Mouse (Mus musculus) forebrain, postnatal 0 days (tissue): ENCODE measurements around the gene Gm13124. TPM values are rescaled to one million over a fixed set of nuclear protein-coding genes. Genes with fewer than 3 reads are reported as not detected.
"Not testable (repeated sequence)": the region's sequence is repeated elsewhere in the genome, so short reads cannot be mapped to it uniquely, and the experiment has no call there.

Source experiments
- ATAC-seq: fragments of 200-750 bp; cut with Nextera tagmentation; 2 replicates; pipeline ENCODE4 v1.8.0; 2017; ENCODE audit warnings: mild to moderate bottlenecking, moderate library complexity
- DNase-seq: peaks from one replicate; pipeline ENCODE4 v3.0.0-alpha.2; 2015
- H3K27ac ChIP-seq: fragments of 300-500 bp; sonication (generic); 2 replicates; pipeline ENCODE4 v1.5.1; 2014; ENCODE audit warnings: low read depth, mild to moderate bottlenecking, antibody characterized with exemption, low read length, moderate library complexity, mixed read lengths
- H3K27me3 ChIP-seq: fragments of 300-500 bp; sonication (generic); 2 replicates; pipeline ENCODE4 v1.6.1; 2014; ENCODE audit warnings: mild to moderate bottlenecking, low read length, mixed read lengths; ENCODE audit not compliant: insufficient read depth
- H3K36me3 ChIP-seq: fragments of 300-500 bp; sonication (generic); 2 replicates; pipeline ENCODE4 v1.6.1; 2014; ENCODE audit warnings: mild to moderate bottlenecking, moderate library complexity; ENCODE audit not compliant: insufficient read depth
- H3K4me1 ChIP-seq: fragments of 300-500 bp; sonication (generic); 2 replicates; pipeline ENCODE4 v1.6.1; 2014; ENCODE audit warnings: antibody characterized with exemption; ENCODE audit not compliant: insufficient read depth
- H3K4me2 ChIP-seq: fragments of 300-500 bp; sonication (generic); 2 replicates; pipeline ENCODE4 v1.6.1; 2014; ENCODE audit warnings: low read depth, mild to moderate bottlenecking, moderate library complexity
- H3K4me3 ChIP-seq: fragments of 300-500 bp; sonication (generic); 2 replicates; pipeline ENCODE4 v1.5.1; 2014; ENCODE audit warnings: low read depth, low read length, mixed read lengths
- H3K9ac ChIP-seq: fragments of 300-500 bp; sonication (generic); 2 replicates; pipeline ENCODE4 v1.6.1; 2014; ENCODE audit warnings: mild to moderate bottlenecking
- H3K9me3 ChIP-seq: fragments of 300-500 bp; sonication (generic); 2 replicates; pipeline ENCODE4 v1.6.1; 2016; ENCODE audit warnings: low read length
- CTCF ChIP-seq: sonication (generic); IDR thresholded peaks from 2 replicates; pipeline ENCODE4 v1.5.1; 2016; ENCODE audit warnings: antibody characterized with exemption, control low read depth, low read depth
- WGBS: fragments of 180-500 bp; shearing (Covaris S2); extraction: QIAGEN DNeasy Blood & Tissue Kit; methylation state at CpG from one replicate; pipeline ENCODE4 v1.1.7; 2014; 5-methylcytosine and 5-hydroxymethylcytosine counted together
- polyA plus RNA-seq: library from polyadenylated mRNA; unstranded; fragments of >200 nt; fragmentation: Nextera tagmentation; extraction: Ambion mirVana; gene quantifications from 2 replicates; pipeline ENCODE4 v1.2.1, GENCODE M21; 2015
- total RNA-seq: library from RNA; depleted of rRNA; stranded (reverse); fragments of >200 nt; gene quantifications from 2 replicates; pipeline ENCODE4 v1.2.3, GENCODE M21; 2014; rRNA removed

Gene Gm13124
- total and polyA plus RNA-seq, 2 experiments from 2014 or later = not detected

GRCm38 (mm10) chr4:144551156-144551555 lies 13.8 kb downstream of the Gm13124 start:
- no peak overlapping the region for H3K4me3 ChIP-seq
- no peak for ATAC-seq

GRCm38 (mm10) chr4:144545339-144545738 lies 19.6 kb downstream of the Gm13124 start:
- H3K9ac ChIP-seq, H3K4me2 ChIP-seq, H3K27me3 ChIP-seq, ATAC-seq, H3K36me3 ChIP-seq, H3K27ac ChIP-seq, DNase-seq, H3K4me1 ChIP-seq, H3K4me3 ChIP-seq: not testable (repeated sequence)
- 95% methylated on average over 13 of the region's 13 CpGs for WGBS
- peaks cover 22% of the 10 kb centered on the region; the same call in 1 of the 2 replicates for H3K9me3 ChIP-seq

More at GRCm38 (mm10) chr4:144551156-144551555, 13.8 kb downstream of the Gm13124 start:
- Histone ChIP-seq H3K27ac (no peak overlapping the region), H3K36me3 (no peaks in the 10 kb centered on the region), H3K27me3 (no peaks in the 10 kb centered on the region), H3K9ac (no peak overlapping the region), H3K9me3 (peaks cover 23% of the 10 kb centered on the region; the same call in 1 of the 2 replicates), H3K4me1 (no peaks in the 10 kb centered on the region), H3K4me2 (no peak overlapping the region)
- TF ChIP-seq CTCF = no peak
- no peak for DNase-seq

- peaks cover 22% of the 10 kb centered on the region; the same call in 1 of the 2 replicates for H3K9me3 ChIP-seq
- DNase-seq = no peak
- no peak overlapping the region for H3K27ac ChIP-seq
- no peak overlapping the region for H3K4me3 ChIP-seq
- no peaks in the 10 kb centered on the region for H3K36me3 ChIP-seq
- no peaks in the 10 kb centered on the region for H3K4me1 ChIP-seq
- no peak for ATAC-seq
- H3K9ac ChIP-seq = no peak overlapping the region
- no peak overlapping the region for H3K4me2 ChIP-seq
- no peaks in the 10 kb centered on the region for H3K27me3 ChIP-seq
- WGBS = 81% methylated on average over 1 of the region's 1 CpGs
- TF ChIP-seq CTCF = no peak
Measured at GRCm38 (mm10) chr4:144544689-144545088, 20.2 kb downstream of the Gm13124 start.

GRCm38 (mm10) chr4:144519522-144519921 lies 45.4 kb downstream of the Gm13124 start, which contains the start of gene 9430007A20Rik:
9430007A20Rik (plus strand) TSS chr4:144519822.
- Histone ChIP-seq H3K4me1 (no peaks in the 10 kb centered on the region), H3K4me2 (no peak within 1 kb of the TSS), H3K27ac (no peak within 1 kb of the TSS), H3K36me3 (no peaks in the 10 kb centered on the region), H3K4me3 (no peak within 1 kb of the TSS), H3K27me3 (no peaks in the 10 kb centered on the region), H3K9me3 (peaks cover 17% of the 10 kb centered on the region), H3K9ac (no peak within 1 kb of the TSS)
- WGBS = 83% methylated on average over 5 of the region's 5 CpGs
- DNase-seq (no peak), ATAC-seq (no peak)
- no peak for TF ChIP-seq CTCF

- no peak overlapping the region for H3K4me3 ChIP-seq
- H3K4me1 ChIP-seq = no peaks in the 10 kb centered on the region
- 89% methylated on average over 1 of the region's 1 CpGs for WGBS
- H3K4me2 ChIP-seq = no peak overlapping the region
- no peak overlapping the region for H3K27ac ChIP-seq
- H3K9me3 ChIP-seq = 0 out of 2 replicates have a peak, but pooled peaks cover 18% of the 10 kb centered on the region
- no peaks in the 10 kb centered on the region for H3K36me3 ChIP-seq
- H3K27me3 ChIP-seq = no peaks in the 10 kb centered on the region
- no peak for TF ChIP-seq CTCF
- H3K9ac ChIP-seq = no peak overlapping the region
- no peak for DNase-seq
- ATAC-seq = no peak
Measured at GRCm38 (mm10) chr4:144506518-144506917, 58.4 kb downstream of the Gm13124 start.

Other genes starting within 250 kb of the Gm13124 start
- gene Gm13128, start 234.9 kb downstream of the Gm13124 start, total RNA-seq = not detected in 2 replicates
- gene Gm13128, start 234.9 kb downstream of the Gm13124 start, polyA plus RNA-seq = not detected in 2 replicates
- gene Gm13119, start 207.2 kb downstream of the Gm13124 start, total RNA-seq = not detected in 2 replicates
- gene Gm13119, start 207.2 kb downstream of the Gm13124 start, polyA plus RNA-seq = not detected in 2 replicates
- not detected in 2 replicates for gene Pramef20, start 187.2 kb downstream of the Gm13124 start, total RNA-seq
- not detected in 2 replicates for gene Pramef20, start 187.2 kb downstream of the Gm13124 start, polyA plus RNA-seq
- not detected in 2 replicates for gene Pramef12, start 156.7 kb downstream of the Gm13124 start, total RNA-seq
- gene Pramef12, start 156.7 kb downstream of the Gm13124 start, polyA plus RNA-seq = not detected in 2 replicates
- not detected in 2 replicates for gene 1700012P22Rik, start 126.4 kb downstream of the Gm13124 start, total RNA-seq
- gene 1700012P22Rik, start 126.4 kb downstream of the Gm13124 start, polyA plus RNA-seq = not detected in 2 replicates
- gene Gm9944, start 111.8 kb downstream of the Gm13124 start, total RNA-seq = not detected in 2 replicates
- gene Gm9944, start 111.8 kb downstream of the Gm13124 start, polyA plus RNA-seq = not detected in 2 replicates
- gene Aadacl3, start 101.4 kb downstream of the Gm13124 start, total RNA-seq = not detected in 2 replicates
- gene Aadacl3, start 101.4 kb downstream of the Gm13124 start, polyA plus RNA-seq = not detected in 2 replicates
- not detected in 2 replicates for gene 9430007A20Rik, start 45.3 kb downstream of the Gm13124 start, total RNA-seq
- not detected in 2 replicates for gene 9430007A20Rik, start 45.3 kb downstream of the Gm13124 start, polyA plus RNA-seq
- gene Aadacl4, start 48.6 kb upstream of the Gm13124 start, total RNA-seq = not detected in 2 replicates
- gene Aadacl4, start 48.6 kb upstream of the Gm13124 start, polyA plus RNA-seq = not detected in 2 replicates
- not detected in 2 replicates for gene Gm436, start 121.2 kb upstream of the Gm13124 start, total RNA-seq
- not detected in 2 replicates for gene Gm436, start 121.2 kb upstream of the Gm13124 start, polyA plus RNA-seq
- gene Gm13178, start 156.3 kb upstream of the Gm13124 start, total RNA-seq = not detected in 2 replicates
- gene Gm13178, start 156.3 kb upstream of the Gm13124 start, polyA plus RNA-seq = not detected in 2 replicates
- not detected in 2 replicates for gene Gm438, start 221.4 kb upstream of the Gm13124 start, total RNA-seq
- gene Gm438, start 221.4 kb upstream of the Gm13124 start, polyA plus RNA-seq = not detected in 2 replicates